Mouse (Mus musculus) forebrain, embryonic 16.5 days (tissue): ENCODE results near the gene Bag6. TPM values are rescaled to one million over a fixed set of nuclear protein-coding genes. Genes with fewer than 3 reads are reported as not detected.

Experiments used
- ATAC-seq: fragments of 200-750 bp; cut with Nextera tagmentation; 2 replicates; pipeline ENCODE4 v1.8.0; 2017; ENCODE audit warnings: mild to moderate bottlenecking, moderate library complexity
- H3K27ac ChIP-seq: fragments of 300-500 bp; sonication (generic); 2 replicates; pipeline ENCODE4 v1.5.1; 2014; ENCODE audit warnings: low read length, control low read depth
- H3K27me3 ChIP-seq: fragments of 300-500 bp; sonication (generic); replicated peaks from 2 replicates; pipeline ENCODE4 v1.6.1; 2014; ENCODE audit warnings: low read length; ENCODE audit not compliant: control insufficient read depth, insufficient read depth
- H3K36me3 ChIP-seq: fragments of 300-500 bp; sonication (generic); 2 replicates; pipeline ENCODE4 v1.6.1; 2014; ENCODE audit not compliant: control insufficient read depth, insufficient read depth
- H3K4me1 ChIP-seq: fragments of 300-500 bp; sonication (generic); replicated peaks from 2 replicates; pipeline ENCODE4 v1.6.1; 2014; ENCODE audit warnings: low read length; ENCODE audit not compliant: control insufficient read depth, insufficient read depth
- H3K4me2 ChIP-seq: fragments of 300-500 bp; sonication (generic); 2 replicates; pipeline ENCODE4 v1.6.1; 2014; ENCODE audit warnings: mild to moderate bottlenecking, low read length, control low read depth
- H3K4me3 ChIP-seq: fragments of 300-500 bp; sonication (generic); replicated peaks from 2 replicates; pipeline ENCODE4 v1.5.1; 2014; ENCODE audit warnings: mild to moderate bottlenecking, low read length, control low read depth
- H3K9ac ChIP-seq: fragments of 300-500 bp; sonication (generic); replicated peaks from 2 replicates; pipeline ENCODE4 v1.6.1; 2014; ENCODE audit warnings: low read depth, low read length, control low read depth
- H3K9me3 ChIP-seq: fragments of 300-500 bp; sonication (generic); 2 replicates; pipeline ENCODE4 v1.6.1; 2016; ENCODE audit warnings: low read length; ENCODE audit not compliant: control insufficient read depth
- WGBS: fragments of 180-500 bp; shearing (Covaris S2); extraction: QIAGEN DNeasy Blood & Tissue Kit; methylation state at CpG from one replicate; pipeline ENCODE4 v1.1.7; 2014; 5-methylcytosine and 5-hydroxymethylcytosine counted together
- polyA plus RNA-seq: library from polyadenylated mRNA; unstranded; fragments of >200 nt; fragmentation: Nextera tagmentation; extraction: Ambion mirVana; gene quantifications from 2 replicates; pipeline ENCODE4 v1.2.1, GENCODE M21; 2015

Gene Bag6
- polyA plus RNA-seq, 1 experiment from 2014 or later = 86.7 TPM

DNA sequence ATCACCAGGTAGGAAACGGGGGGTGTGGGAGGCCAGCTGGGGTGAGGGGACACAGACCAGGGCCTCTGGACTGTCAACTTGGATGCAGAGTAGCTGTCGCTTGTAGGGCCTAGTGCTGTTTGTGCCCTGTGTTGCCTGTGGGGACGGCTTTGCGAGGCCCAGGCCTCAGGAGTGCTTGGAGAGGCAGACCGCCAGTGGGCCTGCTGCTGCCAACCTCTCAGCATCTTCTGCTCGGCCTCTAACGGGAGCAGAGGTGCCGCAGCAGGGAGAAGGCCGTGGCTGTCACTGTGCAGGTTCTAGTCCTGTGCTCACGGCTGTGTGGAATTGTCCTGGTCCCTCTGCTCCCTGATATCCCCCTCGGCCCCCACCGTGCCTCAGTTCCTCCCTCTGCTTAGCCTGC, 38.4 kb upstream of the Bag6 start:
- H3K27ac ChIP-seq = no peak overlapping the region
- no peaks in the 10 kb centered on the region for H3K9me3 ChIP-seq
- H3K4me1 ChIP-seq = no peaks in the 10 kb centered on the region
- WGBS = 81% methylated on average over 12 of the region's 12 CpGs
- H3K9ac ChIP-seq = no peak overlapping the region
- no peak overlapping the region for H3K4me3 ChIP-seq
- H3K4me2 ChIP-seq = no peak overlapping the region
- H3K27me3 ChIP-seq = no peaks in the 10 kb centered on the region
- ATAC-seq = no peak
- peaks cover 16% of the 10 kb centered on the region for H3K36me3 ChIP-seq

DNA sequence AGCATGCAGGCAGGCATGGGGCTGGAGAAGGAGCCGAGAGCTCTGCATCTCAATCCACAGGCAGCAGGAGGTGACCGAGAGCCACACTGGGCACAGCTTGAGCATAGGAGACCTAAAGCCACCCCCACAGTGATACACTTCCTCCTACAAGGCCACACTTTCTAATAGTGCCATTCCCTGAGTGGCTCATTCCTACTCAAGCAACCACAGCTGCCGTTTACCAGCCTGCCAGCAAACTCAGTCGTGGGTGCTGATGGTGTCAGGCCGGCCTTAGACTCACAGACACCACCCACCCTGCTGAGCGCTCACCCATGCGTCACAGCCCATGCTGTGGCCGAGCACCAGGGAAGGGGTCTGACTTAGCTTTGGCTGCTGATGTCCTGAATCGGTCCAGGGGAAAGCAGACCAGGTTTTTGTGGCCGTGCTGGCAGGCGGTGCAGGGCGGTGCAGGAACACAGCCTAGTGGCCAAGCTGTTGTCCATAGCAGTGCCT, 37.8 kb upstream of the Bag6 start:
- Histone ChIP-seq H3K9ac (no peak overlapping the region), H3K27me3 (no peaks in the 10 kb centered on the region), H3K4me3 (no peak overlapping the region), H3K27ac (no peak overlapping the region), H3K9me3 (no peaks in the 10 kb centered on the region), H3K36me3 (peaks cover 17% of the 10 kb centered on the region), H3K4me1 (no peaks in the 10 kb centered on the region), H3K4me2 (no peak overlapping the region)
- 77% methylated on average over 12 of the region's 12 CpGs for WGBS
- ATAC-seq = no peak

DNA sequence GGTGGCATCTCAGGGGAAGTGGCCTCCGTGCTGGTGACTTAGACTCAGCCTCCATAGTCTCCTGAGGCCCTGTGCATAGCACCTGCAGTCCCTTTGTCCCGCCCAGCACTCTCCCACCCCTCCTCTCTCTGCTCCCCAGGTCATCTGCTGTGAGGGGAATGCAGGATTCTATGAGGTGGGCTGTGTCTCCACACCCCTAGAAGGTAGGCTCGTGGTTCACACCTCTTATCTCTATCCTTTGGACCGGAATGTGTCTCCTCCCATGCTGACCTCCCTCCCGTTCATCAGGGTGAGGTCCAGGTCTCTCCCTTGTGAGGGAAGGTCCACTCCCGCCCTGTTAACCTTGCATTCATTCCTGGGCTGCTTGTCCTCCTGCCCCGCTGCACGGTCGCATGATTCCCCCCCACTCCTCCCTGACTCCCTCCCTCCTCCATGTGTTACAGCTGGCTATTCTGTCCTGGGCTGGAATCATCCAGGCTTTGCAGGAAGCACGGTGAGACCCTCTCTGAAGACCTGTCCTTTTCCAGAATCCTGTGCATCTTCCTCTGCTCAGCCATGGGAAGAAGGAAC, 34.7 kb upstream of the Bag6 start:
- Histone ChIP-seq H3K4me2 (no peak overlapping the region), H3K27ac (no peak overlapping the region), H3K36me3 (peaks cover 24% of the 10 kb centered on the region), H3K9me3 (no peaks in the 10 kb centered on the region), H3K9ac (no peak overlapping the region), H3K4me3 (no peak overlapping the region), H3K4me1 (no peaks in the 10 kb centered on the region), H3K27me3 (no peaks in the 10 kb centered on the region)
- WGBS = 85% methylated on average over 10 of the region's 10 CpGs
- no peak for ATAC-seq

DNA sequence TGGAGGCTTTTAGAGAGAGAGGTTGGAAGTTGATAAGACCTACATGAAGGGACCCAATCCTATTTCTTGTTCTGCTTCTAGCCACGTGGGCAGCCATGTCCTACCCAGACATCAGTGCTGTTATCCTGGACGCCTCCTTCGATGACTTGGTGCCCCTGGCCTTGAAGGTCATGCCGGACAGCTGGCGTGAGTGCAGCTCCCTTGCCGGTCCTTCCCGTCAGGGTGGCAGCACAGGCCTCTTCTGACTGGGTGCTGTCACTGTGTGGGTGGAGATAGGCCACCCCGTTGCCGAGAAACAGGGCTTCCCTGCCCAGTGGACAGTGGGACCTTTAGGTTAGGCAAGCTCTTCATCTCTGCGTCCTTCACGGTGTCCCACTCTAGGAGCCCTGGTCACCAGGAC, 33.8 kb upstream of the Bag6 start:
- 92% methylated on average over 11 of the region's 11 CpGs for WGBS
- no peak overlapping the region for H3K9ac ChIP-seq

DNA sequence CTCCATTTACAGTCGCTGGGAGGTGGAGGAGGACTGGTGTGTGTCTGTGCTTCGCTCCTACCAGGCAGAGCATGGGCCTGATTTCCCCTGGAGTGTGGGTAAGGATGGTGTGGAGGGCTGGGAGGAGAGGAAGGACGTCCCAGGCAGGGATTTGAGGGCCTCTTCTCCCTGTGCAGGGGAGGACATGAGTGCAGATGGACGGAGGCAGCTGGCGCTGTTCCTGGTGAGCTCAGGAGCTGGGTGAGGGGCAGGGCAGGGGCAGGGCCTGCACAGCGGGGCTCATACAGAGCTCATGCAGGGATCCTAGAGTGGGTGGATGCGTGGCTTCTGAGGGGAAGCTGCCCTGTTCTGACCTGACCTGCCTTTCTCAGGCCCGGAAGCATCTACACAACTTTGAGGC, 32.7 kb upstream of the Bag6 start:
- no peak for ATAC-seq
- WGBS = 84% methylated on average over 8 of the region's 8 CpGs

More for the DNA sequence above, 33.8 kb upstream of the Bag6 start:
- Histone ChIP-seq H3K4me1 (no peaks in the 10 kb centered on the region), H3K9me3 (no peaks in the 10 kb centered on the region), H3K27me3 (no peaks in the 10 kb centered on the region), H3K36me3 (peaks cover 23% of the 10 kb centered on the region), H3K4me3 (no peak overlapping the region), H3K27ac (no peak overlapping the region), H3K4me2 (no peak overlapping the region)
- no peak for ATAC-seq

DNA sequence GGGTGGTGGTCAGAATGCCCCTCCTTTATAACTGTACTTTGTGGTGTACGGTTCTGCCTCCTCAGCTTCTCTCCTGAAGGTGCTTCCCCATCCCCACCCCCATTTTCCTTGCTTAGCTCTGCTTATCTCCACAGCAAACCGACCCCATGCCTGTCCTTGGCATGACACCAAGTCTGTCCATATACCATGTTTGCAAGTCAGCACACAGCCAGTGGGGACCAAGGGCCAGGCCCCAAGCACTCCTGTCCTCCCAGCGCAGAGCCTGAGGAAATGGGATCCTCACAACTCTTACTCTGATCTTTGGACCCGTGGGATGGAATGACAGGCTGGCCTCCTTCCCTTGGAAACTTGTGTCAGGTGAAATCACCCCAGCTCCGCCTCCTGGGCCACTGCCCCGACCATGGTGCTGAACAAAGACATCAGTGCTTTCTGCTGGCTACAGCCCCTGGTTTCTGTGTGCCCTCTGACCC, 31.7 kb upstream of the Bag6 start:
- WGBS = 80% methylated on average over 6 of the region's 6 CpGs
- H3K27ac ChIP-seq = no peak overlapping the region
- ATAC-seq = no peak
- no peak overlapping the region for H3K4me2 ChIP-seq
- H3K9ac ChIP-seq = no peak overlapping the region
- H3K36me3 ChIP-seq = peaks cover 18% of the 10 kb centered on the region
- no peaks in the 10 kb centered on the region for H3K27me3 ChIP-seq
- no peak overlapping the region for H3K4me3 ChIP-seq
- H3K4me1 ChIP-seq = no peaks in the 10 kb centered on the region
- H3K9me3 ChIP-seq = no peaks in the 10 kb centered on the region

More for the DNA sequence above, 32.7 kb upstream of the Bag6 start:
- no peak overlapping the region for H3K27ac ChIP-seq
- no peak overlapping the region for H3K9ac ChIP-seq
- peaks cover 20% of the 10 kb centered on the region for H3K36me3 ChIP-seq
- no peak overlapping the region for H3K4me3 ChIP-seq
- no peak overlapping the region for H3K4me2 ChIP-seq
- no peaks in the 10 kb centered on the region for H3K27me3 ChIP-seq
- no peaks in the 10 kb centered on the region for H3K9me3 ChIP-seq
- no peaks in the 10 kb centered on the region for H3K4me1 ChIP-seq

DNA sequence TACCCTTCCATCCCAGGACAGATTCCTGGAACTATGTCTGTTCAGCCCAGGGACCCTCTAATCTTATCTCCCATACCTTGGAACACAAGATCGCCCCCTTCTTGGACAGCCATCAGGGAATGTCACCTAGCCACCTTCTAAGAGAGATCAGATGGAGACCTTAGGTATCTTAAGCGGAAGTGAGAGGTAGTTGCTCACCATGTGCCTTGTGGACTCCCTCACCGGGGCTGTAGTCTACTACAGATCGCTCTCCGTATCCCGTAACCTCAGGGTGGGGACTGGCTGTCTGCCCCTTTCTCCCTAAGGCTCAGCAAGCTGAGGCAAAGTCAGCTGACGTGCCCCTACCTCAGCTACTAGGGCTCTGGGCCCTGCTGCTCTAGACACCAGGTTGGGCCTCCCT, 30.9 kb upstream of the Bag6 start:
- H3K27ac ChIP-seq = no peak overlapping the region
- no peak overlapping the region for H3K4me3 ChIP-seq
- H3K27me3 ChIP-seq = no peaks in the 10 kb centered on the region
- 92% methylated on average over 7 of the region's 7 CpGs for WGBS
- no peaks in the 10 kb centered on the region for H3K9me3 ChIP-seq
- peaks cover 18% of the 10 kb centered on the region for H3K36me3 ChIP-seq
- ATAC-seq = no peak
- no peaks in the 10 kb centered on the region for H3K4me1 ChIP-seq
- H3K4me2 ChIP-seq = no peak overlapping the region
- no peak overlapping the region for H3K9ac ChIP-seq

DNA sequence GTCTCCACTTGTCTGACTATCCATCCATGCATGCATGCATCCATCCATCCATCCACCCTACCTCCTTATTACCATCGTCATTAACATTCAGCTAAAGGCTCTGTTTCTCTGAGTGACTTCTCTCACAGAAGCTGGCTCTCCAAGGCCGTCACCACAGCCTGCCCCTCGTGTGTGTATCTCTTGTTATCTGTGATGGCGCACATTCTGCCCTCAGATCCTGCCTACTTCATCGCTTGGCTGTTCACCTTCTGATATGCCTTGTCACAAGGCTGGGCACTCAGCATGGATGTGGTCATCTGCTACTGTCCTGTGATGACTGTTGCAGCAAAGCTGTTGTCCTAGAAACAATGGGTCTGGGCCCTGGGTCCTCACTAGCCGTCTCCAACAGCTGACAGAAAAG, 30.2 kb upstream of the Bag6 start:
- no peak overlapping the region for H3K27ac ChIP-seq
- H3K4me3 ChIP-seq = no peak overlapping the region
- 73% methylated on average over 6 of the region's 6 CpGs for WGBS
- H3K27me3 ChIP-seq = no peaks in the 10 kb centered on the region
- no peaks in the 10 kb centered on the region for H3K9me3 ChIP-seq
- H3K36me3 ChIP-seq = peaks cover 18% of the 10 kb centered on the region
- H3K4me2 ChIP-seq = no peak overlapping the region
- no peak overlapping the region for H3K9ac ChIP-seq
- H3K4me1 ChIP-seq = no peaks in the 10 kb centered on the region
- no peak for ATAC-seq

DNA sequence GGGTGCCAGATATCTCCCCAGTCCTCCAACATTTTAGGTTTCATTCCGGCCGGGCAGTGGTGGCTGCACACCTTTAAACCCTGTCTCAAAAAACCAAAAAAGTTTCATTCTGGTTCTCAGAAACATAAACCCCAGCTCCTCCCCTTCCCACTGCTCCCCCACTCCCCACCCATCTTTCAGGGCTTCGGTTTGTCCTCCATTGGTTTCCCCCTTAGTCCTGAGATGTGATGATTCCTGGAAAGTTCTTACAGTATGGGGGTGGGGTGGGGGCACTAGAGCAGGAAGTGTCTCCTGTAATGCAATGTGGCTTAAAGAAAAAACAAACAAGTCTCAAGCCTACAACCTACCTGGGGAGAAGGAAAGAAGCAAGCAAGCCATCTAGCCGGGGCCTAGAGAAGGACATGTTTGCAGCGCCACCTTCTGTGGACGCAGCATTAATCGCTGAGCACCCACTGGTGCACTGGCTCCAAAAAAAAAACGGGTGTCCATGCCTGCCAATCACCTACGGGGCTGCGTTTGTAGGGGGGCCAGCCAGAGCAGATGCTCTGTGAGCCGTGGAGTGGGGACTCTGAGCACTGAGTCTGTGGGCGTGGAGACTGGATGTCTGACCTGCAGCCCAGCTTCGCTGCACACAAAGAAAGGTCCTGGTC, 29.1 kb upstream of the Bag6 start:
- 21% methylated on average over 13 of the region's 13 CpGs for WGBS
- Histone ChIP-seq H3K27ac (no peak overlapping the region), H3K9ac (peak overlapping the region; percentile 42; the same call in 1 of the 2 replicates), H3K36me3 (peaks cover 18% of the 10 kb centered on the region), H3K27me3 (no peaks in the 10 kb centered on the region), H3K9me3 (no peaks in the 10 kb centered on the region), H3K4me3 (no peak overlapping the region), H3K4me2 (0 out of 2 replicates have a peak overlapping the region, but pooled peaks have one; percentile 3), H3K4me1 (no peaks in the 10 kb centered on the region)
- 0 out of 2 replicates have a peak, but pooled peaks have one; percentile 31 for ATAC-seq
